Mouse (Mus musculus) megakaryocyte, embryonic 14.5 days (primary cell): Measurements from ENCODE around the gene Gm20662.

Experiments
- FLI1 ChIP-seq: IDR thresholded peaks from 2 replicates; pipeline ENCODE4 v1.6.1; 2012; ENCODE audit warnings: low read length, inconsistent platforms, mixed read lengths
- GATA1 ChIP-seq: IDR thresholded peaks from 3 replicates; pipeline ENCODE4 v1.6.1; 2012; ENCODE audit warnings: mixed read lengths, low read length, inconsistent platforms, borderline replicate concordance

DNA sequence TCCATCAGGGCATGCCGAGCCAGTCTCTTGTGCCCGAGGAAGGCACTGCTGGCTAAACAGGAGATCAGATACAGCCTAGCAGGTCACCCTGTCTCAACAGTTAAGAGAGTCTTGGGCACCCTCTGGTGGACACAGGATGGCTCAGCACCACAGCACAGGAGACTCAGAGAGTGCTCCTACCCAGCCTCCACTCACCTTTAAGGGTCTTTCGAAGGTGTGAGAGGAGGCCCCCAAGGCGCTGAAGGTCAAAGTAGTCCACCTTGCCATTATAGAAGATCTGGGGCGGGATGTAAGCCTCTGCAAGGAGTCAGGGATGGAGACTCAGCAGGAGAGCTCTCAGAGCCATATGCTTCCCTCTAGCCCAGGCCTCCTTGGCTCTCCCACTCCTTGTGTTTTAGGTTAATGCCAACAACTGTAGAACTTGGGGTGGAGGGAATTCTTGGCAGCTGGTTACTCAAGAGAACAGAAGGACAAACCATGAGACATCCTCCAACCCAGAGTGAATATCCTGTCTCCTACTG is 69.4 kb downstream of the Gm20662 start:
- no peak for TF ChIP-seq GATA1
- TF ChIP-seq FLI1, result no peak
